Mouse (Mus musculus): Measurements from ENCODE around the gene Mapkapk3.

The Mapkapk3 gene

DNA sequence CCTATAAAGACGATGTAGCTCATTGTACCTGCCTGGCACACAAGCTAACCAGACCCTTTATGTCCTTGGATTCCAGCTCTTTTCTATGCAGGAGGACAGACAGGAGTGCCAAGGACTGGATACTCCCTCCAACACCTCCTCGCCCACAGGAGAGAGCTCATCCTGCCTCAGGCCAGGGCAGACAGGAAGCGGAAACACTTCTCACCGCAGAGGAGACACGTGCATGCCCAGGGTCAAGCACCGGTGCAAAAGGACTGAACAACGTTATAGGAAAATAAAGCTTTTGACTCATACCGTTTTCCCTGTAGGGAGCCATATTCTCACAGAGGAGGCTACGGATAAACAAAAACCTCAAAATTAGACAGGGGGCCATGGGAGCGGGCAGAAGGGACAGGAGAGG, 16.5 kb downstream of the Mapkapk3 start:
- in situ Hi-C loops (cut with MboI, MseI), result loop anchor here (10.0 kb wide), 1 partner anchor 388 kb away; the partner anchor contains the start of gene Rbm15b

DNA sequence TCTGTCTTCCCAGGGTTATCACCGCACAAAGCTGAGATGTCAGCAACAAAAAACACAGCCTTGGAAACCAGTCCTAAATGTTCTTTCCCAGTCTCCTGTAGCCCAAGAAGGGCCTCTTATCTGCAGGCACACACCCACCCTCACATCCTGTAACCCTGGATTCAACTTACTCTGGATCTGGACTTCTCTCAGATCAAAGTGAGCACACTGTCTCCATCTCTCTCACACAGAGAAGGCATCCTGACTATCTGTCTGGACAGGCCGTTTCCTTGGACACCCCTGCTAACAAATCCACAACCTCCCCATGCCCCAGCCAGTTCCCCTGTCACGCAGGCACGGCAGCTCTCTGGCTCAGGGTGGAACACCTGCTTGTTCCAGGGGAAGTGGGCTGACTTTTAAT, 17.4 kb downstream of the Mapkapk3 start:
- in situ Hi-C loops (cut with MboI, MseI), result loop anchor here (10.0 kb wide), 1 partner anchor 387 kb away; the partner anchor contains the start of gene Rbm15b

- in situ Hi-C loops (cut with MboI, MseI), result loop anchor here (10.0 kb wide), 1 partner anchor 387 kb away; the partner anchor contains the start of gene Rbm15b
Observed at GRCm38 (mm10) chr9:107271177-107271938, 18.3 kb downstream of the Mapkapk3 start.

DNA sequence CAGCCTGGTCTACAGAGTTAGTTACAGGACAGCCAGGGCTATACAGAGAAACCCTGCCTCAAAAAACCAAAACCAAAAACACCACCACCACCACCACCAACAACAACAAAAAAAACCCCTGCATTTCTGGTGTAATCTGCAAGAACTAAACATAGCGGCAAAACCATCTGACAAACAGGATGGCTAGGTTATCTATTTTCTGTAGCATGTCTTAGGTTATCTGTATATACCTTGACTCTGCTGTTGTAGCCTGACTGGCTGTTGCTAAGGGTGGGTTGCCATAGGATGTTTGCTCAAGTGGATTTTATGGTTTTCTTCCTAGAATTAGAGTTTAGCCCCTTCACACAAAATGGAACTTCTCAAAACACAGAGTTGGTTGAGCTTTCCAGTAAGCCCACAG, 19.9 kb downstream of the Mapkapk3 start:
- in situ Hi-C loops (cut with MboI, MseI), result loop anchor here (10.0 kb wide), 1 partner anchor 385 kb away; the partner anchor contains the start of gene Rbm15b

- in situ Hi-C loops (cut with MboI, MseI), result no loop called here
Observed at GRCm38 (mm10) chr9:107267721-107268402, 21.8 kb downstream of the Mapkapk3 start.

DNA sequence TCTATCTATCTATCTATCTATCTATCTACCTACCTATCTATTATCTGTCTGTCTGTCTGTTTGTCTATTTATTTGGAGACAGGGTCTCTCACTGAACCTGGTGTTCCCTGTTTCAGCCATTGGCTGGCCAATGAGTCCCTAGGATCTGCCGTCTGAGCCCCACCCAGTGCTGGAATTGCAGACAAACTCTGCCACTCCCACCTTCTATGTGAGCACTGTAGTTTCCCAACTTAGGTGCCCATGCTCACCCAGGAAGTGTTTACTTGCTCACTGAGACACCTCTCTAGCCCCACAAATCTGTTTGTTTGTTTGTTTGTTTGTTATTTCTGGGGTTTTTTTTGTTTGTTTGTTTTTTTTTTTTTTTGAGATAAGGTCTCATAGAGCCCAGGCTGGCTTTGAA, 22.6 kb downstream of the Mapkapk3 start:
- in situ Hi-C loops (cut with MboI, MseI), result no loop called here

DNA sequence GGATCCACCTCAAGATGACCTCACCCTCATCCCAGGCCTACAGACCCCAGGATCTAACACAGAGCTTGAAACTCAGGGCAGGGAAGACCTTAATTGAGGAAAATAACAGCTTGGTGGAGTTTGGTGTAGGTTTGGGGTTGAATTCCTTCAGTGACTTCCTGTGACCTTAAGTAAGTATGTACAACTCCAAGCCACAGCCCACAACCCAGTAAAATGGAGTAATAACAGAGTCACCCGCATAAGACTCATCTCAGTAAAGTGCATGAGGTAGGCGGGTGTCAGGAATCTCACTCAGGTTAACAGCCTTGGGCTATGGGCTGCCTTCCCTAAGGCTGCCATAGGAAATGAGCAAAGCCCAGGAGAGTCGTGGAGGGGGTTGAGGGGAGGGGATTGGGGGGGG, 24.9 kb downstream of the Mapkapk3 start:
- in situ Hi-C loops (cut with MboI, MseI), result no loop called here

GRCm38 (mm10) chr9:107263912-107264311, 25.8 kb downstream of the Mapkapk3 start:
- in situ Hi-C loops (cut with MboI, MseI), result no loop called here

- in situ Hi-C loops (cut with MboI, MseI), result no loop called here
Observed at GRCm38 (mm10) chr9:107262375-107262774, 27.3 kb downstream of the Mapkapk3 start.

GRCm38 (mm10) chr9:107261792-107262191, 27.9 kb downstream of the Mapkapk3 start:
- in situ Hi-C loops (cut with MboI, MseI), result no loop called here

DNA sequence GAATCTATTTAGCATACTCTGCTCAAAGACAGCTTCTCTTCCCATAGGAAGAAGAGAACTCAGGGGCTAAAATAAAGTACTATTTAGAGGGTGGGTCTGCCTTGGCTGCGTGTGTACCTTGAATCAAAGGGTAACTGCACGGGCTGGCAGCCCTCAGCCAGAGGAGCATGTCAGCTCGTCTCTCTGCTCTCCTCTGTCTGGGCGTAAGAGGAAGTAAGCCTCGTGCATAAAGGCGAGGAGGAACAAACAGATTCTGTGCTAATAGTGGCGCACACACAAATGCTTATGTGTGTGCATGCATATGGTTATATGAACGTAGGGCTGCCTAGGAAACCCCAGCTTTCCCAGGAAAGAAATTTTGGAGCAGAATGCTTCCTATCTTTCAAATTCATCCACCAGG, 28.8 kb downstream of the Mapkapk3 start:
- in situ Hi-C loops (cut with MboI, MseI), result no loop called here

DNA sequence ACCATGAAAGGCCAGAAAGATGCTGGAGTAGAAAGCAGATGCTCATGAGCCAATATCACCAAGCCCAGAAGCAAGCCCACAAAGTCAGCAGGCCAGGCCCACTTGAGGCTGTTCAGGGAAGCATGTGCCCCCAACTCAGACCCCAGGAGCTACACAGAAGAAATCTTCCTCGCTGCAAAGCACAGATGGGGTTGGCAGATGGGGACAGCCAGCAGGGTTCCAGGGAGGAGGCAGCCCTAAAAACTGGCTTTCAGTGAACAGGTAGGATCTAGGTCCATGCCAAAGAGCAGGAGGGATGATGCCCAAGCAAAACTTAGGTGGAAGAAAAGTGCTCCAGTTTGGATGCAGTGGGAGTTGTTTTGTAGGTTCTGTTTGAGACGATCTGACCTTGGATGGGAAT, 29.2 kb downstream of the Mapkapk3 start:
- in situ Hi-C loops (cut with MboI, MseI), result no loop called here

DNA sequence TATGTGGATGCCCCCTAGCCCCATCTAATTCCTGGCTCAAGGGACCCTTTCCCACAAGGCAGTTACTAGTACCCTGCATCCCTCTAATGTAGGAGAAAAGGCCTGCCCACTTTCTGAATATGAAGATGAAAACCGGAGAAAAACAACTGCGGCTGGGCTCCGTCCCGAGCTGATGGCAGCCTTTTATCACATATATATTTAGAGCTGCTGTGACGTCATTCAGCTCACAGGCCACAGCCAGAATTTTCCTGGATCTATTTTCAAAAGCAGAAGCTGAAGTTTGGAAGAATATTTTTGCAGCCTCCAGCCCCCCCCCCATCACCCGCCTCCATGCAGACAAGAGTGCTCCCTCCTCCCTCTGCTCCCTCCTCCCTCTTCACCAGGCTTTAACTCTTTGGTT, 30.1 kb downstream of the Mapkapk3 start:
- in situ Hi-C loops (cut with MboI, MseI), result no loop called here

- in situ Hi-C loops (cut with MboI, MseI), result no loop called here
Observed at GRCm38 (mm10) chr9:107255596-107255995, 34.1 kb downstream of the Mapkapk3 start.

GRCm38 (mm10) chr9:107254925-107255324, 34.8 kb downstream of the Mapkapk3 start:
- in situ Hi-C loops (cut with MboI, MseI), result no loop called here

- in situ Hi-C loops (cut with MboI, MseI), result no loop called here
Observed at GRCm38 (mm10) chr9:107254476-107254875, 35.2 kb downstream of the Mapkapk3 start.

DNA sequence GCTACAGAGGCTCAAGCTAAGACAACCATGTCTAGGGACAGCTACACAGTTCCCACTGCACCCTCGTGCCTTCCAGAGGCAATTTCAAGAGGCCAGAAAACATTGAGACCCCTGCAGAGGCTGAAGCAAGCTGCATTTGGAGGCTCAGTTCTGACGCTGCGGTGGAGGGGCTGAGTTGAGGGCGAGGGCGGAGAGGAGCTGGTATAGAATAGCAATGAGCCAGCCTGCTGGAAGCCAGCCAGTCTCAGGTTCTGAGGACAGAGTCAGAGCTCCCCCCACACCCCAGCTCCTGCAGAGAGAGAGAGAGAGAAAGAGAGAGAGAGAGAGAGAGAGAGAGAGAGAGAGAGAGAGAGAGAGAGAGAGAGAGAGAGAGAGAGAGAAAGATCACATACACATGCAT, 37.5 kb downstream of the Mapkapk3 start:
- in situ Hi-C loops (cut with MboI, MseI), result no loop called here

DNA sequence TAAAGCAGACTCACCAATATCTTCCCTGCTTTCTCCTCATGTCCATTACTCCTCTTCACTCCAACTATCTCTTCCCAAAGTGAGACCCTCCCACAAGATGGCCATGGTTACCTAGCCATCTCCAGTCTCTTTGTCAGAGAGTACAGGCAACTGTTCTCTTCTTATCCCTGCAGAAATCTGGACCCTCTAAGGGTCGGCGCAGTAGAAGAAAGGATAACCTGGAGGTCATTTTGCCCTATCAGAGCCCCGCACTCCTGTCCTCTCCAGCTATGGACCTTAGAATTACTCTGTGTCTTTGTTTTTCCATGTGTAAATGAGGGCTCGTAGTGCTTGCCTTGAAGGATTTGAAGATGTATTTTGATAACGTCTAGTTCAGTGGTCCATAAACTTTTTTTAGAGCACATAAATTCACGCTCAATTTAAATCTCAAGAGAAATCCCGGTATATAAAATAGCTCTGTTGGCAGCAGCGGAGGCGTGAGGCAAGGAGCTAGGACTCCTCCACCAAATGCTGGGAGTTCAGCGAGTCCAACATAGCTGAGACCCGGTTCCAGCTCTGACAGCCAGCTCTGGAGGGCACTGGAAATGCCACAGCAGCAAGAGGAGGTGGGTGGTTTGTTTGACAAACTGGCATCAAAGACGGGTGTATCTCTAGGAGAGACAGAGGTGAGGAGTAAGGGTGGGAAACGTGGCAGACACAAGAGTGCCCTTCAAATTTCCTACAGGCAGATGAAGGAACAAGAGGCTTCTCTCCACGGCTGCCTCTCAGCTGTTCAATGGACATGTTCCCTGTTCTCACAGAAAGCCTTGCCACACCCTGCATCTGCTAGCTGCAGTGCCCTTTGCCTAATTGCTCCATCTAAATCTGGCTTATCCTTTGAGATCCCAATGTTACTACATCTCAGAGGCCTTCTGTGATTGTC, 39.0 kb downstream of the Mapkapk3 start:
- in situ Hi-C loops (cut with MboI, MseI), result no loop called here

GRCm38 (mm10) chr9:107249154-107249553, 40.5 kb downstream of the Mapkapk3 start:
- in situ Hi-C loops (cut with MboI, MseI), result loop anchor here (5.0 kb wide), 1 partner anchor 43 kb away; no protein-coding TSS in a partner anchor

GRCm38 (mm10) chr9:107246170-107246569, 43.5 kb downstream of the Mapkapk3 start:
- in situ Hi-C loops (cut with MboI, MseI), result loop anchor here (5.0 kb wide), 1 partner anchor 46 kb away; no protein-coding TSS in a partner anchor

- in situ Hi-C loops (cut with MboI, MseI), result loop anchor here (5.0 kb wide), 1 partner anchor 47 kb away; no protein-coding TSS in a partner anchor
Observed at GRCm38 (mm10) chr9:107245311-107245710, 44.4 kb downstream of the Mapkapk3 start.
